Mouse (Mus musculus) liver, adult (tissue): ENCODE data around the gene Soga1.

Source experiments
- GATA4 ChIP-seq: IDR thresholded peaks from 2 replicates; pipeline ENCODE4 v1.6.1; 2014; ENCODE audit warnings: mild to moderate bottlenecking, low read length; ENCODE audit not compliant: insufficient replicate concordance

The Soga1 gene

DNA sequence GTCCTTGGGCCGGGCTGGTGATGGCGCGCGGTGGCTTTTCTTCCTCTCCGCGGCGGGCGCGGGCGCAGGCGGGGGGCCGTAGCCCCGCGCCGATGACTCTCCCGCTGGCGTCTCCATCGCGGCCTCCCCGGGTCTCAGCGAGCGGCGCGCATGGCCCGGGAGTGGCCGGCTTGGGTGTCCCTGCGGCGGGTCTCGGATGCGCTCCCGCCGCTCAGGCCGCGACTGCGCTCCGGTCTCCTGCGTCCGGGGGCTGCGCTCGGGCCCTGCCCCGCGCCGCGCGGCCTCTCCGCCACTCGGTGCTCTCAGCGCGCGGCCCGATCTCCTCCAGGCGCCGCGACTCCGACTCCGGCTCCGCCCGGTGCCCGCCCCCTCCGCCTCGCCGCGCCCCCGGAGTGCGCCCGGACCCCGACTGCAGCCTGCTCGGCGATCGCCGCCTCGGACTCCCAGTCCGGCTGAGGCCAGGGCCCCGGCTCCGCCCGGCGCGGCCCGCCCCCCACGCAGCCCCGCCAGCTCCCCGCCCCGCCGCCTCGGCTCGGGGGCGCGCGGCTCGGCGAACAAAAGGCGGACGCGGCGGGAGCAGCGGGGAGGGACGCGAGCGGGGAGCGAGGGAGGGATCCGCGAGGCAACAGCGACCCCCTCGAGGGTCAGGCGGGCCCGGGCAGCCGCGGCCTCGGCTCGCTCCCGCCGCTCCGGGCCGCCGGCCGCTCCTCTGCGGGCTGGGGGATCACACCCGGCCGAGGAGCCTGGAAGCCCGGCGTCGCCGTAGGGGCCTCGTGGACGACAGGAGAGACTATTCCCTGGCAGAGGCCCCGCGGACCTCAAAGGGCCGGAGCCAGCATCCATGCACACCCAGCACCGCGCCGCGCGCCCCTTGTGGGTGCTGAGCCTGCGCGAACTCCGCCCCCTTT lies at the start of gene Soga1:
Soga1 (minus strand) TSS at position 462 of the 908 bp plus-strand sequence.
- no peak for TF ChIP-seq GATA4

DNA sequence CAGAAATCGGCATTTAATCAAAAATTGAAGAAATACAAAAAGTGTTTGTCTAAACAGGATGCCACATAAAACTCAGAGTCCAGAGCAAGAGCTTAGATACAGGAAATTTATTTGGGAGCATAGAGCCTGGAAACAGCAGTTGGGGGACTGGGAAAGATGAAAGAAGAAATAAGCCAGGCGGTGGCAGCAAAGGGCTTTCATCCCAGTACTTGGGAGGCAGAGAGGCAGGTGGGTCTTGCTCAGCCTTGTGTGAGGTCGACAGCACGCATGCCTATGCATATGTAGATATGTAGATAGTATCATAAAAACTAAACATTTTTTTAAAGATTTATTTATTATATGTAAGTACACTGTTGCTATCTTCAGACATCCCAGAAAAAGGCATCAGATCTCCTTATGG lies 49.0 kb upstream of the Soga1 start:
- TF ChIP-seq GATA4: no peak

GRCm38 (mm10) chr2:157127370-157127769 lies 48.3 kb upstream of the Soga1 start:
- no peak for TF ChIP-seq GATA4

DNA sequence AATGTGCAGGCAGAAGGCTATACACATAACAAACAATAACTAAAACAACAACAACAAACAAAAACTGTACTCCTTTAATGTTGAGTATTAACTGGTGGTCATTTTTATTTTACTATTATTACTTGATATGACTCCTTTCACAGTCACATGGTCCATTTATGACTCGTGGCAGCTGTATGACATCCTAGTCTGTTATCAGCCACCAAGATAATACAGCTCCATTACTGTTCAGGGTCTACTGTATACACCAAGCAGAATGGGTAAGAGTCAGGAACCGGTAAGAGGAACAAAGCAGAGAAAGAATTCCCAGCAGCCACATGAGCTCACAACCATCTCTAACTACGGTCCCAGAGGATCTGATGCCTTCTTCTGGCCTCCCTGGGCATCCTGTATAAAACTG lies 46.2 kb upstream of the Soga1 start:
- TF ChIP-seq GATA4: no peak

DNA sequence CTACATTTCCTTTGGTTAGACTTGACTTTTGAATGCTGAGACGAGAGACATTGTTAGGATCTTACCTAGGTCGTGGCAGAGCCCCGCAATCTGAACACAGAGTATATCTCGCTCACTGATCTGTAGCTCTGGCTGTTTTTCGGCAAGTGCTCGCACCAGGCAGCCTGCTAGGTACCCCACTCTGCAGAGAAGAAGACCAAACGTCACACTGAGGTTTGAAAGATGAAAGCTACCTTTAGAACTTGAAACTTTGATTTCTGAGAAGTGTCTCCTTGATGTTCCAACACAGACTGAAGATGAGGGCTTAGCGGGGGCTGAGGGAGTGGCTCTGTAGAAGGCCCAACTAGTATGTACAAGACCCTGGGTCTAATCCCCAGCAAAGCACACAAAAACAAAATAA lies 42.7 kb upstream of the Soga1 start:
- no peak for TF ChIP-seq GATA4

- no peak for TF ChIP-seq GATA4
Measured at GRCm38 (mm10) chr2:157119075-157119474, 40.0 kb upstream of the Soga1 start.

GRCm38 (mm10) chr2:157118556-157118955 lies 39.5 kb upstream of the Soga1 start:
- TF ChIP-seq GATA4: no peak

DNA sequence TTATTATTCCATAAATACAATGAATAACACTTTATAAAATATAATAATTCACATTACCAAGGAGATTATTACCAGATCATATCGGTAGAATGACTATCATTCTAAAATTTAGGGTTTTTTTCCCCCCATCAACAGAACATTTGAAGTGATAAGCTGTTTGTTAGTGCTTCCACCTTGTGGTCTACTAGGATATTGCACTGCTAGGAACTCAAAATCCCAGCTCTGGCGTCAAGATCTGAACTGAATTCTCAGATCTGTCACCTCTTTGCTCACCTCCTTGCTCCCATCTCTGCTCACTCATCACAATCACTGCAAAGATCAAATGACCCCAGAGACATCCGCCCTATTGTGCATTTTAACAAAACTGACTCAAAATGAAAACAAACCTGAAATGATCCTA lies 37.9 kb upstream of the Soga1 start:
- no peak for TF ChIP-seq GATA4

GRCm38 (mm10) chr2:157108236-157108635 lies 29.2 kb upstream of the Soga1 start:
- TF ChIP-seq GATA4: no peak

- TF ChIP-seq GATA4: no peak
Measured at GRCm38 (mm10) chr2:157104454-157104853, 25.4 kb upstream of the Soga1 start.

GRCm38 (mm10) chr2:157102256-157102655 lies 23.2 kb upstream of the Soga1 start:
- TF ChIP-seq GATA4: no peak

- no peak for TF ChIP-seq GATA4
Measured at GRCm38 (mm10) chr2:157101650-157102049, 22.6 kb upstream of the Soga1 start.

- TF ChIP-seq GATA4: no peak
Measured at GRCm38 (mm10) chr2:157100319-157100605, 21.2 kb upstream of the Soga1 start.

DNA sequence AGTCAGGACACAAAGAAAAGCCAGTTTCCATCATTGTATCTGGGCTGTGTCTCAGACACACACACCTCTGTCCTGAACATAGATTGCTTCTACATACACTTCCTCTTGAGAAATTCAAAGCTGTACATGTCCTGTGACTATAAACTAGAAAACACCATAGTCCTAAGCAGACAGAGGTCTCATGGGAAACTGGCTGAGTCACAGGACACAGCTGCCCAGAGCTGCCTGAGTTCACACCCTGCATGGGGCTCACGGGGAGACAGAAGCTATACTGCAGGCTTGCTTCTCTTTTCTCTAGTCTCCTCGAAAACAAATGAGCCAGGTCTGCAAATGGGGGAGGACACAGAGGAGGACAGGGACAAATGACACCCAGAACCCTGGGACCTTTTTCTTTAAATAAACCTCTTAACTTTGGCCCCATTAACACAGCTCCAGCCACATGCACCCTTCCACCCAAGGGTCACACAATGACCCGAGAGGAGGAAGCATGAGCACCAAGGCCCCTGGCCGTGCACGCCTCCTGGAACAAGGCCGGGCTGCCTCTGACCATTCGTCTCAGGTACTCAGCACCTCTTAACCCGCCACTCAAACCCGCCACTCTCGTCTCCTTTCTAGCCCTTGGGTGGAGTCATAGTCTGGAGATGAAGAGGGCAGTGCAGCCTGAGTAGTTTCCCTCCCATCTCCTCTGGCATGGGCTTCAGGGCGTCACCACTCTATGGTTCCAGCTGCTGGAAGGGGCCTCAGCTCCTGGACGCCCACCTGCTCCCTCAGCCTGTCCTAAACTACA lies 20.7 kb upstream of the Soga1 start:
- no peak for TF ChIP-seq GATA4

GRCm38 (mm10) chr2:157095005-157095755 lies 16.1 kb upstream of the Soga1 start:
- no peak for TF ChIP-seq GATA4

DNA sequence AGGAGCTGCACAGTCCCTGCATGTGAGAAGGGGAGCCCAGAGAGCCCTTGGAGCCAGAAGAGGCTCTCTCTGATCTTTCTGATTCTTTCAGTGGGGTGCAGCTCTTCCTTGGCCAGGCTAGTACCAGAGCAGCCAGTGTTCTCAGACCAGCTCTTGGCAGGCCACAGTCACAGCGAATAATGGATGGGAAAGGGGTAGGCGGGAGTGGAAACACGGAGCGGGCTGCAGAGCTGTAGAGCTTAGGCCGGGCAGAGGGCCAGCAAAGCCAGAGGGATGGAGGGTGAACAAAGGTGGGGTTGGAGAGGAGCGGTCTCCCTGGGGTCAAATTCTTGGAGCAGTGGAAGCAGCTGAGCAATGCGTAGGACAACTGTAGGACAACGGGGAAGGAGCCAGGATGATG lies 13.0 kb upstream of the Soga1 start:
- TF ChIP-seq GATA4: no peak
